Mouse (Mus musculus): Measurements from ENCODE around the gene Cfap61.

DNA sequence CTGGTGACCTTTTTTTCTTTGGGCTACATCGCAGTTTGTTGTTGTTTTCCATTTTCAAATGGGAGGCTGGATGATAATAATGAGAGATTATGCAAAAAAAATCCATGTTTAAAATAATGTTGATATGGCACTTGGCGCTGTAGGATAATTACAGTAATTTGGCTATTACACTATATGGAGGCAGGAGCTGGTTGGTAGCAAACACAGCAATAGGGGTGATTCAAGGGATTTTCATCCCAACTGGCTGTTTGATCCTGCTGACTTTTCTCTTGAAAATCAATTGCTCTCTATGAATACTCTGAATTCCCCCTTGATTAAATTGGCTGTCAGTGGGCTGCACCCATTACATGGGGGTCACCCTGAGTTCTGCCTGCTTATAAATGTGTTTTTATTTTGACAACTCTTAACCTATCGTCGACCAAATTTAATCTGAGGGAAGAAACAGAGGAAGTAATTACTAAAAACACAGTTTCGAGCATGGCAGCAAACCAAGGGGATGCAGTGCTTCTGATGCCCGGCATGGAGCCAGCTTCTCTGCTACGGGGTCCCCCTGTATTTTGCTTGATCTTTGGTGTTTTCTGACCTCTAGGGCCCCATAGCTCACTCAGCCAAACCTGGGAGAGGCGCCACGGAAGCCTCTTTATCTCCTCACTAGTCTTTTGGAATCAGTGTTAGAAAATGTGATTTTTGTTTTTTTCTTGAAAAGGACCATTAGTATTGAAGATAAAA, 47.9 kb downstream of the Cfap61 start:
- TF ChIP-seq POLR2A (IDR thresholded peaks at IDR 0.05; ENCODE audit: control insufficient read depth, extremely low read depth, insufficient read depth, low read length, poor library complexity) (no peak), CTCF (IDR thresholded peaks at IDR 0.05; ENCODE audit: borderline replicate concordance, control insufficient read depth, extremely low read depth, insufficient read depth, low read length, poor library complexity) (no peak)
